Mouse (Mus musculus): ENCODE results near the gene Lamb3. TPM values are rescaled to one million over a fixed set of nuclear protein-coding genes. Genes with fewer than 3 reads are reported as not detected.
"Not testable (repeated sequence)": the region's sequence is repeated elsewhere in the genome, so short reads cannot be mapped to it uniquely, and the experiment has no call there.

Lamb3 gene
- polyA plus RNA-seq, 1 experiment from 2014 or later, result 0.62 TPM

- no peak for ATAC-seq (replicated peaks)
- 99% methylated on average over 2 of the region's 2 CpGs for WGBS
- no peaks in the 10 kb centered on the region for H3K27me3 ChIP-seq
- H3K4me1 ChIP-seq, result no peaks in the 10 kb centered on the region
- no peak overlapping the region for H3K9ac ChIP-seq (replicated peaks)
- H3K36me3 ChIP-seq, result no peaks in the 10 kb centered on the region
- H3K9me3 ChIP-seq, result no peaks in the 10 kb centered on the region
- H3K4me2 ChIP-seq (replicated peaks), result no peak overlapping the region
- no peak overlapping the region for H3K4me3 ChIP-seq
- no peak overlapping the region for H3K27ac ChIP-seq (replicated peaks)
Observed at GRCm38 (mm10) chr1:193234130-193234645, 26.7 kb downstream of the Lamb3 start.

GRCm38 (mm10) chr1:193234930-193235329 lies 27.4 kb downstream of the Lamb3 start:
- no peak for ATAC-seq (replicated peaks)
- H3K27me3 ChIP-seq, result no peaks in the 10 kb centered on the region
- H3K9ac ChIP-seq (replicated peaks), result no peak overlapping the region
- no peak overlapping the region for H3K4me3 ChIP-seq
- 89% methylated on average over 7 of the region's 7 CpGs for WGBS
- no peaks in the 10 kb centered on the region for H3K36me3 ChIP-seq
- no peak overlapping the region for H3K27ac ChIP-seq (replicated peaks)
- no peaks in the 10 kb centered on the region for H3K9me3 ChIP-seq
- no peaks in the 10 kb centered on the region for H3K4me1 ChIP-seq
- H3K4me2 ChIP-seq (replicated peaks), result no peak overlapping the region

- H3K27me3 ChIP-seq, result no peaks in the 10 kb centered on the region
- ATAC-seq (replicated peaks), result no peak
- WGBS, result 70% methylated on average over 4 of the region's 4 CpGs
- H3K4me3 ChIP-seq, result no peak overlapping the region
- no peak overlapping the region for H3K9ac ChIP-seq (replicated peaks)
- no peak overlapping the region for H3K4me2 ChIP-seq (replicated peaks)
- H3K4me1 ChIP-seq, result peaks cover 5% of the 10 kb centered on the region; the same call in 1 of the 2 replicates
- H3K36me3 ChIP-seq, result no peaks in the 10 kb centered on the region
- no peaks in the 10 kb centered on the region for H3K9me3 ChIP-seq
- H3K27ac ChIP-seq (replicated peaks), result no peak overlapping the region
Observed at GRCm38 (mm10) chr1:193238426-193238825, 30.9 kb downstream of the Lamb3 start.

GRCm38 (mm10) chr1:193241436-193241835 lies 33.9 kb downstream of the Lamb3 start:
- H3K4me1 ChIP-seq, result peaks cover 5% of the 10 kb centered on the region; the same call in 1 of the 2 replicates
- no peaks in the 10 kb centered on the region for H3K27me3 ChIP-seq
- H3K4me3 ChIP-seq, result no peak overlapping the region
- H3K9me3 ChIP-seq, result no peaks in the 10 kb centered on the region
- ATAC-seq (replicated peaks), result no peak
- no peak overlapping the region for H3K27ac ChIP-seq (replicated peaks)
- no peak overlapping the region for H3K9ac ChIP-seq (replicated peaks)
- H3K36me3 ChIP-seq, result no peaks in the 10 kb centered on the region
- H3K4me2 ChIP-seq (replicated peaks), result no peak overlapping the region
- 94% methylated on average over 4 of the region's 4 CpGs for WGBS

- Histone ChIP-seq H3K36me3 (no peaks in the 10 kb centered on the region), H3K9ac (replicated peaks) (no peak overlapping the region), H3K27me3 (no peaks in the 10 kb centered on the region), H3K4me3 (no peak overlapping the region), H3K4me2 (replicated peaks) (no peak overlapping the region), H3K9me3 (no peaks in the 10 kb centered on the region), H3K27ac (replicated peaks) (0 out of 2 replicates have a peak overlapping the region, but pooled peaks have one; percentile 14), H3K4me1 (peaks cover 5% of the 10 kb centered on the region; the same call in 1 of the 2 replicates)
- 60% methylated on average over 8 of the region's 8 CpGs for WGBS
- ATAC-seq (replicated peaks), result no peak
Observed at GRCm38 (mm10) chr1:193242238-193242637, 34.7 kb downstream of the Lamb3 start.

- Histone ChIP-seq H3K27ac (replicated peaks) (0 out of 2 replicates have a peak overlapping the region, but pooled peaks have one; percentile 35), H3K4me1 (peaks cover 5% of the 10 kb centered on the region; the same call in 1 of the 2 replicates), H3K27me3 (no peaks in the 10 kb centered on the region), H3K4me2 (replicated peaks) (no peak overlapping the region), H3K4me3 (no peak overlapping the region), H3K36me3 (no peaks in the 10 kb centered on the region), H3K9ac (replicated peaks) (no peak overlapping the region), H3K9me3 (no peaks in the 10 kb centered on the region)
- whole genome bisulfite sequencing, result 41% methylated on average over 4 of the region's 4 CpGs
- no peak for ATAC-seq (replicated peaks)
Observed at GRCm38 (mm10) chr1:193242863-193243262, 35.4 kb downstream of the Lamb3 start.

- peak overlapping the region; percentile 35 for H3K27ac ChIP-seq (replicated peaks)
- no peak overlapping the region for H3K9ac ChIP-seq (replicated peaks)
- no peaks in the 10 kb centered on the region for H3K27me3 ChIP-seq
- WGBS, result 57% methylated on average over 10 of the region's 10 CpGs
- no peak overlapping the region for H3K4me2 ChIP-seq (replicated peaks)
- H3K4me1 ChIP-seq, result peaks cover 5% of the 10 kb centered on the region; the same call in 1 of the 2 replicates
- no peaks in the 10 kb centered on the region for H3K9me3 ChIP-seq
- H3K4me3 ChIP-seq, result no peak overlapping the region
- no peaks in the 10 kb centered on the region for H3K36me3 ChIP-seq
- ATAC-seq (replicated peaks), result 0 out of 2 replicates have a peak, but pooled peaks have one; percentile 48
Observed at GRCm38 (mm10) chr1:193243571-193244193, 36.2 kb downstream of the Lamb3 start.

GRCm38 (mm10) chr1:193244235-193244634 lies 36.7 kb downstream of the Lamb3 start:
- WGBS, result 71% methylated on average over 6 of the region's 6 CpGs
- Histone ChIP-seq H3K9ac (replicated peaks) (no peak overlapping the region), H3K9me3 (no peaks in the 10 kb centered on the region)

GRCm38 (mm10) chr1:193250026-193250425 lies 42.5 kb downstream of the Lamb3 start:
- H3K4me1 ChIP-seq, result no peaks in the 10 kb centered on the region
- no peak overlapping the region for H3K4me2 ChIP-seq (replicated peaks)
- H3K9me3 ChIP-seq, result no peaks in the 10 kb centered on the region
- no peak for ATAC-seq (replicated peaks)
- no peak overlapping the region for H3K27ac ChIP-seq (replicated peaks)
- WGBS, result 85% methylated on average over 2 of the region's 2 CpGs
- H3K9ac ChIP-seq (replicated peaks), result no peak overlapping the region
- H3K36me3 ChIP-seq, result no peaks in the 10 kb centered on the region
- no peaks in the 10 kb centered on the region for H3K27me3 ChIP-seq
- H3K4me3 ChIP-seq, result no peak overlapping the region

More at GRCm38 (mm10) chr1:193244235-193244634, 36.7 kb downstream of the Lamb3 start:
- 0 out of 2 replicates have a peak, but pooled peaks have one; percentile 51 for ATAC-seq (replicated peaks)
- Histone ChIP-seq H3K4me1 (peaks cover 5% of the 10 kb centered on the region; the same call in 1 of the 2 replicates), H3K4me2 (replicated peaks) (no peak overlapping the region), H3K27ac (replicated peaks) (peak overlapping the region; percentile 62), H3K36me3 (no peaks in the 10 kb centered on the region), H3K27me3 (no peaks in the 10 kb centered on the region), H3K4me3 (no peak overlapping the region)

GRCm38 (mm10) chr1:193251386-193251785 lies 43.9 kb downstream of the Lamb3 start:
- no peaks in the 10 kb centered on the region for H3K9me3 ChIP-seq
- 85% methylated on average over 7 of the region's 7 CpGs for WGBS
- no peak for ATAC-seq (replicated peaks)

GRCm38 (mm10) chr1:193252616-193253015 lies 45.1 kb downstream of the Lamb3 start:
- no peaks in the 10 kb centered on the region for H3K9me3 ChIP-seq
- no peak overlapping the region for H3K9ac ChIP-seq (replicated peaks)
- H3K4me2 ChIP-seq (replicated peaks), result no peak overlapping the region
- 0 out of 2 replicates have a peak, but pooled peaks cover 4% of the 10 kb centered on the region for H3K4me1 ChIP-seq
- no peaks in the 10 kb centered on the region for H3K27me3 ChIP-seq
- no peaks in the 10 kb centered on the region for H3K36me3 ChIP-seq
- 58% methylated on average over 5 of the region's 5 CpGs for WGBS
- ATAC-seq (replicated peaks), result no peak
- no peak overlapping the region for H3K4me3 ChIP-seq
- H3K27ac ChIP-seq (replicated peaks), result no peak overlapping the region

More at GRCm38 (mm10) chr1:193251386-193251785, 43.9 kb downstream of the Lamb3 start:
- no peak overlapping the region for H3K4me3 ChIP-seq
- no peak overlapping the region for H3K9ac ChIP-seq (replicated peaks)
- 0 out of 2 replicates have a peak, but pooled peaks cover under 1% of the 10 kb centered on the region for H3K4me1 ChIP-seq
- no peak overlapping the region for H3K27ac ChIP-seq (replicated peaks)
- H3K36me3 ChIP-seq, result no peaks in the 10 kb centered on the region
- no peak overlapping the region for H3K4me2 ChIP-seq (replicated peaks)
- no peaks in the 10 kb centered on the region for H3K27me3 ChIP-seq

GRCm38 (mm10) chr1:193253895-193254294 lies 46.4 kb downstream of the Lamb3 start:
- H3K4me2 ChIP-seq (replicated peaks); H3K9me3 ChIP-seq; H3K36me3 ChIP-seq; H3K9ac ChIP-seq (replicated peaks); H3K4me3 ChIP-seq; H3K4me1 ChIP-seq; H3K27ac ChIP-seq (replicated peaks); H3K27me3 ChIP-seq; ATAC-seq (replicated peaks): not testable (repeated sequence)
- WGBS, result 82% methylated on average over 3 of the region's 3 CpGs

All from forebrain, embryonic 15.5 days (tissue).